ENCODE assay signal across 8 mouse cellular contexts in the genomic region with DNA sequence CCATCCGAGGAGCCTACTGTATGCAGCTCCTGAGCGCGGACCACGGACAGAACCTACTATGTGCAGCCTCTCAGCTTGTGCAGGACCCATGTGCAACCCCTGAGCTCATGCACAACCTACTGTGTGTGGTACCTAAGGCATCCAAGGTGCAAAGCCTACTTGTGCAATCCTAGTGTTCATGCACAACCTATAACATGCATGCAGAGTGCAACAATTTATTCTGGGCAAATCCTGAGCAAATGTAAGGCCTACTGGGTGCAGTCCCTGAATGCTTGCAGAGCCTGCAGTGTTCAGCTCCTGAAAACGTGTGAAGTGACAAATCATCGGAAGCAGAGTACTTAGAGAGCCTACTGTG. TPM values are rescaled to one million over a fixed set of nuclear protein-coding genes. Genes with fewer than 3 reads are reported as not detected.
DNase-seq lines count a peak whose midpoint lies in the region; ATAC-seq and TF ChIP-seq lines count a peak whose summit lies in the region.
"Had no signal": no experiment of that assay in that cellular context is flagged by ENCODE, and none has a peak within 500 bp of the region (broad histone marks: within the 10 kb centered on the region; RNA-seq: fewer than 3 reads in every experiment).

No protein-coding gene starts in this region.

- no peaks in the 10 kb centered on the region for H3K9me3 ChIP-seq in lung, embryonic 16.5 days (ENCODE audit: control insufficient read depth, low read length)
- no peaks in the 10 kb centered on the region for H3K9me3 ChIP-seq in forebrain, embryonic 16.5 days (ENCODE audit: control insufficient read depth, low read length)
- H3K9me3 ChIP-seq in liver, embryonic 13.5 days (replicated peaks): no peaks in the 10 kb centered on the region
- no peaks in the 10 kb centered on the region for H3K9me3 ChIP-seq in stomach, postnatal 0 days (ENCODE audit: control insufficient read depth, low read length)

- peak overlapping the region; percentile 72 for H3K4me2 ChIP-seq in lung, embryonic 16.5 days (ENCODE audit: low read depth, low read length)
- peak overlapping the region; percentile 32 for H3K4me2 ChIP-seq in forebrain, embryonic 16.5 days (ENCODE audit: low read length)
- peak overlapping the region; percentile 55 for H3K4me2 ChIP-seq in liver, embryonic 13.5 days
- H3K4me2 ChIP-seq in stomach, postnatal 0 days (replicated peaks; ENCODE audit: low read depth): peak overlapping the region; percentile 68

- peak overlapping the region; percentile 72; the same call in 1 of the 2 replicates for H3K9ac ChIP-seq in lung, embryonic 16.5 days (ENCODE audit: low read length)
- H3K9ac ChIP-seq in forebrain, embryonic 16.5 days (replicated peaks; ENCODE audit: low read depth, low read length): no peak overlapping the region
- H3K9ac ChIP-seq in liver, embryonic 13.5 days: no peak overlapping the region
- H3K9ac ChIP-seq in stomach, postnatal 0 days (ENCODE audit: low read length): peak overlapping the region; percentile 61

- no peaks in the 10 kb centered on the region for H3K36me3 ChIP-seq in lung, embryonic 16.5 days (ENCODE audit: control insufficient read depth, insufficient read depth, low read length)
- H3K36me3 ChIP-seq in forebrain, embryonic 16.5 days (ENCODE audit: control insufficient read depth, insufficient read depth): no peaks in the 10 kb centered on the region
- no peaks in the 10 kb centered on the region for H3K36me3 ChIP-seq in liver, embryonic 13.5 days
- H3K36me3 ChIP-seq in stomach, postnatal 0 days (ENCODE audit: control insufficient read depth, insufficient read depth, low read length): no peaks in the 10 kb centered on the region

- no peak for DNase-seq in lung, postnatal 10 days
- DNase-seq in liver, embryonic 13.5 days: no peak
- DNase-seq in stomach, postnatal 0 days (ENCODE audit: low spot score): no peak
- DNase-seq in adrenal gland, adult 8-10 months: no peak
- no peak for DNase-seq in spleen, postnatal 4 days (ENCODE audit: low spot score in 2 of 2)

- no peak for ATAC-seq in lung, embryonic 16.5 days (ENCODE audit: low read depth)
- ATAC-seq in forebrain, embryonic 16.5 days: no peak
- ATAC-seq in liver, embryonic 13.5 days (ENCODE audit: low read depth): no peak
- ATAC-seq in stomach, postnatal 0 days (ENCODE audit: low FRiP score, low TSS enrichment): no peak
- ATAC-seq: inflammation-experienced regulatory T-cells, adult 6 months had no signal

- peaks cover 84% of the 10 kb centered on the region for H3K4me1 ChIP-seq in lung, embryonic 16.5 days (replicated peaks; ENCODE audit: control insufficient read depth, insufficient read depth, low read length)
- H3K4me1 ChIP-seq in forebrain, embryonic 16.5 days (replicated peaks; ENCODE audit: control insufficient read depth, insufficient read depth, low read length): peaks cover 67% of the 10 kb centered on the region
- H3K4me1 ChIP-seq in liver, embryonic 13.5 days (replicated peaks): peaks cover 77% of the 10 kb centered on the region
- peaks cover 60% of the 10 kb centered on the region for H3K4me1 ChIP-seq in stomach, postnatal 0 days (replicated peaks; ENCODE audit: control insufficient read depth, insufficient read depth)

- no peaks in the 10 kb centered on the region; the same call in 1 of the 2 replicates for H3K27me3 ChIP-seq in lung, embryonic 16.5 days (ENCODE audit: control insufficient read depth, insufficient read depth, low read depth, low read length)
- peaks cover 32% of the 10 kb centered on the region for H3K27me3 ChIP-seq in forebrain, embryonic 16.5 days (replicated peaks; ENCODE audit: control insufficient read depth, insufficient read depth, low read length)
- peaks cover 84% of the 10 kb centered on the region for H3K27me3 ChIP-seq in liver, embryonic 13.5 days
- no peaks in the 10 kb centered on the region for H3K27me3 ChIP-seq in stomach, postnatal 0 days (ENCODE audit: control insufficient read depth, insufficient read depth, low read length)

- no peak for TF ChIP-seq EP300 in stomach, postnatal 0 days (optimal IDR thresholded peaks at IDR 0.05)

- 20% methylated on average over 6 of the region's 6 CpGs for WGBS in lung, embryonic 16.5 days
- WGBS in forebrain, embryonic 16.5 days: 12% methylated on average over 6 of the region's 6 CpGs
- 16% methylated on average over 6 of the region's 6 CpGs for WGBS in liver, embryonic 13.5 days (ENCODE audit: insufficient replicate concordance)
- 14% methylated on average over 6 of the region's 6 CpGs for WGBS in stomach, postnatal 0 days

- peak overlapping the region; percentile 87 for H3K27ac ChIP-seq in lung, embryonic 16.5 days (ENCODE audit: low read length)
- no peak overlapping the region for H3K27ac ChIP-seq in forebrain, embryonic 16.5 days (ENCODE audit: low read length)
- H3K27ac ChIP-seq in liver, embryonic 13.5 days: no peak overlapping the region
- peak overlapping the region; percentile 91 for H3K27ac ChIP-seq in stomach, postnatal 0 days (replicated peaks)

- peak overlapping the region; percentile 46 for H3K4me3 ChIP-seq in lung, embryonic 16.5 days (ENCODE audit: low read length)
- no peak overlapping the region for H3K4me3 ChIP-seq in forebrain, embryonic 16.5 days (replicated peaks; ENCODE audit: low read length)
- H3K4me3 ChIP-seq in liver, embryonic 13.5 days (replicated peaks): peak overlapping the region; percentile 35; the same call in 1 of the 2 replicates
- peak overlapping the region; percentile 27; the same call in 1 of the 2 replicates for H3K4me3 ChIP-seq in stomach, postnatal 0 days (ENCODE audit: low read depth, low read length)

- TF ChIP-seq CTCF in stomach, postnatal 0 days (IDR thresholded peaks at IDR 0.05; ENCODE audit: low read depth): no peak

RNA-seq across cellular contexts. Expression of gene Gadd45b, which starts 6.9 kb away (rescaled TPM):
- polyA plus RNA-seq in lung, embryonic 16.5 days (2015; fragmentation: Nextera tagmentation; extraction: Ambion mirVana): 57.3 and 63.6 TPM in 2 replicates
- 5.8 and 7.0 TPM in 2 replicates for polyA plus RNA-seq in forebrain, embryonic 16.5 days (2015; fragmentation: Nextera tagmentation; extraction: Ambion mirVana)
- polyA plus RNA-seq in liver, embryonic 13.5 days (2015; fragmentation: Nextera tagmentation; extraction: Ambion mirVana): 1.6 and 1.8 TPM in 2 replicates
- polyA plus RNA-seq in stomach, postnatal 0 days (2015; fragmentation: Nextera tagmentation; extraction: Ambion mirVana): 59.5 and 62.2 TPM in 2 replicates
- 100 to 1,000 TPM in 1 of 4 experiments, 10 to 100 TPM in 3; 17.5 to 112 (median 73.6) TPM for total RNA-seq in adrenal gland, adult 8-10 months (2022)

RNA-seq across cellular contexts. Expression of gene Lmnb2, which starts 18.7 kb away (rescaled TPM):
- 52.6 and 52.7 TPM in 2 replicates for polyA plus RNA-seq in lung, embryonic 16.5 days (2015; fragmentation: Nextera tagmentation; extraction: Ambion mirVana)
- 53.2 and 59.8 TPM in 2 replicates for polyA plus RNA-seq in forebrain, embryonic 16.5 days (2015; fragmentation: Nextera tagmentation; extraction: Ambion mirVana)
- polyA plus RNA-seq in liver, embryonic 13.5 days (2015; fragmentation: Nextera tagmentation; extraction: Ambion mirVana): 14.0 and 15.4 TPM in 2 replicates
- polyA plus RNA-seq in stomach, postnatal 0 days (2015; fragmentation: Nextera tagmentation; extraction: Ambion mirVana): 12.0 and 12.4 TPM in 2 replicates
- 10 to 100 TPM; 10.0 to 17.2 (median 15.2) TPM for total RNA-seq in adrenal gland, adult 8-10 months (2022)

RNA-seq across cellular contexts. Expression of gene Timm13, which starts 36.0 kb away (rescaled TPM):
- 284 and 297 TPM in 2 replicates for polyA plus RNA-seq in lung, embryonic 16.5 days (2015; fragmentation: Nextera tagmentation; extraction: Ambion mirVana)
- 298 and 299 TPM in 2 replicates for polyA plus RNA-seq in forebrain, embryonic 16.5 days (2015; fragmentation: Nextera tagmentation; extraction: Ambion mirVana)
- 249 and 266 TPM in 2 replicates for polyA plus RNA-seq in liver, embryonic 13.5 days (2015; fragmentation: Nextera tagmentation; extraction: Ambion mirVana)
- 292 and 304 TPM in 2 replicates for polyA plus RNA-seq in stomach, postnatal 0 days (2015; fragmentation: Nextera tagmentation; extraction: Ambion mirVana)
- total RNA-seq in adrenal gland, adult 8-10 months (2022): 100 to 1,000 TPM; 154 to 235 (median 185) TPM

Comparison
In these comparisons a context has a peak if more than half of its experiments do, and no peak if none do; other contexts are left out.
1. H3K27ac ChIP-seq: peak in lung, embryonic 16.5 days (single experiment) and stomach, postnatal 0 days (single experiment); none in forebrain, embryonic 16.5 days (single experiment) and liver, embryonic 13.5 days (single experiment).
2. H3K9ac ChIP-seq: peak in lung, embryonic 16.5 days (single experiment) and stomach, postnatal 0 days (single experiment); none in forebrain, embryonic 16.5 days (single experiment) and liver, embryonic 13.5 days (single experiment).
3. Peak in every context shown above with its lines, with median percentiles within 50 percentile points of each other: H3K4me2 ChIP-seq.